Mouse (Mus musculus): ENCODE measurements around the gene Cope. TPM values are rescaled to one million over a fixed set of nuclear protein-coding genes. Genes with fewer than 3 reads are reported as not detected.
A peak's percentile ranks its signal among the peaks of the same experiment; 100 is the strongest.

The Cope gene
- total and polyA plus RNA-seq, 2 experiments from 2014 or later: 154 to 295 TPM

DNA sequence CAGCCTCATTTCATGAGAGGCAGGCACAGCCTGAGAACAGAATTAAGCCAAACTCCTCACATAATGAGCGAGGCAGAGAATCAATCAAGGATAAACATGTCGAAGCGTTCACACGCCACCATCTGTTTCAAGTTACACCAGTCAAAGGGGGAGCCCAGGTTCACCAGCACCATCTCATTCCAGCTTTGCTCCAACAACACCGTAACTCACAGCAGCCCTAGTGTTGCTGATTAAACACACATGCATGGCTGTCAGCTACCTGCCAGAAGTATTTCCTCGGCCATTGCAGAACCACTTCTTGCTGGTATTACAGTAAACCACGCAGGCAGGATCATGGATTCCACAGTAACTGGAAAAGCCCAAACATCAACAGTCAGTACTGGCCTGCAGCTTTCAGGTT lies 40.8 kb downstream of the Cope start:
- Histone ChIP-seq H3K4me2 (ENCODE audit: low read depth, low read length) (no peak overlapping the region), H3K9ac (replicated peaks; ENCODE audit: low read depth, low read length) (no peak overlapping the region), H3K27ac (ENCODE audit: low read depth) (no peak overlapping the region), H3K9me3 (replicated peaks; ENCODE audit: control insufficient read depth, low read length) (no peaks in the 10 kb centered on the region), H3K4me3 (ENCODE audit: low read depth, low read length) (no peak overlapping the region), H3K4me1 (ENCODE audit: control insufficient read depth, insufficient read depth) (no peaks in the 10 kb centered on the region), H3K27me3 (ENCODE audit: control insufficient read depth, insufficient read depth, low read length) (no peaks in the 10 kb centered on the region), H3K36me3 (replicated peaks; ENCODE audit: control insufficient read depth, insufficient read depth, low read length) (peaks cover 68% of the 10 kb centered on the region)
- DNase-seq (ENCODE audit: low spot score): no peak
- no peak for TF ChIP-seq EP300 (IDR thresholded peaks at IDR 0.05; ENCODE audit: low read depth)
- no peak for TF ChIP-seq CTCF (IDR thresholded peaks at IDR 0.05; ENCODE audit: low read depth)
- ATAC-seq (ENCODE audit: insufficient read depth, low read depth): no peak
- 90% methylated on average over 7 of the region's 7 CpGs for WGBS

DNA sequence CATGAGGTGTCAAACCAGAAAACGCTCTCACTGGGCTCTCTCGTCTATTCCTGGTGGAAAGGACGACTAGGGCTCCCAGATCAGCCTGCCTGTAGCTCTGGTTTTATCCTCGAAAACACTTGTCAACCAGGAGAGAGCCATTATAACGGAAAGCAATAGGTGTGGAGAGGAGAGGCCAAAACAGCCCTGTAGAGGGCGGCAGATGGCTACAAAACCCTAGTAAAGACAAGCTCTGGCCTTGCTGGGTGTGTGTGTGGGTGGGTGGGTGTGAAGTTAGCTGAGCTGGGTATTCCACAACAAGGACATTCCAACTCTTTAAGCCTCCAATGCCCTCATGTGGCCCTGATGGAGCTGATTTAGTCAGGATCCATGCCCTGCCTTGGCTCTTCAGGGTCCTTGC lies 41.4 kb downstream of the Cope start:
- Histone ChIP-seq H3K9ac (replicated peaks; ENCODE audit: low read depth, low read length) (no peak overlapping the region), H3K4me1 (ENCODE audit: control insufficient read depth, insufficient read depth) (no peaks in the 10 kb centered on the region), H3K27me3 (ENCODE audit: control insufficient read depth, insufficient read depth, low read length) (no peaks in the 10 kb centered on the region), H3K4me2 (ENCODE audit: low read depth, low read length) (no peak overlapping the region), H3K27ac (ENCODE audit: low read depth) (no peak overlapping the region), H3K36me3 (replicated peaks; ENCODE audit: control insufficient read depth, insufficient read depth, low read length) (peaks cover 61% of the 10 kb centered on the region), H3K9me3 (replicated peaks; ENCODE audit: control insufficient read depth, low read length) (no peaks in the 10 kb centered on the region), H3K4me3 (ENCODE audit: low read depth, low read length) (no peak overlapping the region)
- peak; percentile 73 for ATAC-seq (ENCODE audit: insufficient read depth, low read depth)
- WGBS: 59% methylated on average over 6 of the region's 6 CpGs
- peak; percentile 45 for DNase-seq (ENCODE audit: low spot score)
- peak; percentile 64 for TF ChIP-seq CTCF (IDR thresholded peaks at IDR 0.05; ENCODE audit: low read depth)
- no peak for TF ChIP-seq EP300 (IDR thresholded peaks at IDR 0.05; ENCODE audit: low read depth)

DNA sequence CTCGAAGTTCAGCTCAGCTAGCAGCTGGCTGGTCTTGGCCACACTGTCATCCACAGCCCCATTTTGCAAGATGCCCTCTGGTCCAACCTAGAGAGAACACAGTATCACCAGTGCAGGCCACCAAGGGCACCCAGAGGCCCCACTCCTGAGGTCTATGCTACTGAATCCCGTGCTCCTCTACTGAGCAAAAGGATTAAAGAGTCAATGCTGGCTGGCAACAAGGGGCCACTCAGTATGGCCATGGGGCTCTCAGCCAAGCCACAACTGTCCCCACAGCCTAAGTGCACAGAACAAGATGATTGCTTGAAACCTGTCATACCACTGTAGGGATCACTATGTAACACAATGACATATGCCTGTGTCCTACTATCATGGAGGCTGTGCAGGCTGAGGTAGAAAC lies 42.0 kb downstream of the Cope start:
- H3K36me3 ChIP-seq (replicated peaks; ENCODE audit: control insufficient read depth, insufficient read depth, low read length): peaks cover 59% of the 10 kb centered on the region
- WGBS: 92% methylated on average over 2 of the region's 2 CpGs
- no peak for TF ChIP-seq CTCF (IDR thresholded peaks at IDR 0.05; ENCODE audit: low read depth)
- TF ChIP-seq EP300 (IDR thresholded peaks at IDR 0.05; ENCODE audit: low read depth): no peak

DNA sequence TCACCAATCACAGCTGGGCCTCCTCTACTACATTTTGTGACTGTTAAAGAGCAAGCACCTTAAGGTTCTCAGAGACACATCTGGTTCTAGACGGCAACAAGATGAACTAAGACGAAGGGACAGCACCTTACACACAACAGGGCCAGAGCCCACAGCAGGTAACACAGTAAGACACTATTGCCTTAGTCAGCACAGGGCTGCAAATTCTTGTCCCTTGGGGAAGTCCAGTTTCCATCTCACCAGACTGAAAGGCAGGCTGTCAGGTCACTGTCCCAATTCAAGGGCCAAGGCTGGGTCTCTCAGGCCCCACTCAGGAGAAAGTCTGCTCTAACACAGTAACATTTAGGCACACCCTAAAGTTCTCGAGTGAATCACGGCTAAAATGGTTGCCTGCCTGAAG lies 45.1 kb downstream of the Cope start:
- peaks cover 23% of the 10 kb centered on the region for H3K4me1 ChIP-seq (ENCODE audit: control insufficient read depth, insufficient read depth)
- TF ChIP-seq EP300 (IDR thresholded peaks at IDR 0.05; ENCODE audit: low read depth) (no peak), CTCF (IDR thresholded peaks at IDR 0.05; ENCODE audit: low read depth) (no peak)
- 78% methylated on average over 4 of the region's 4 CpGs for WGBS

More for the DNA sequence above, 42.0 kb downstream of the Cope start:
- Histone ChIP-seq H3K4me3 (ENCODE audit: low read depth, low read length) (no peak overlapping the region), H3K9me3 (replicated peaks; ENCODE audit: control insufficient read depth, low read length) (no peaks in the 10 kb centered on the region), H3K4me1 (ENCODE audit: control insufficient read depth, insufficient read depth) (no peaks in the 10 kb centered on the region), H3K27me3 (ENCODE audit: control insufficient read depth, insufficient read depth, low read length) (no peaks in the 10 kb centered on the region), H3K9ac (replicated peaks; ENCODE audit: low read depth, low read length) (no peak overlapping the region), H3K27ac (ENCODE audit: low read depth) (no peak overlapping the region), H3K4me2 (ENCODE audit: low read depth, low read length) (no peak overlapping the region)
- no peak for DNase-seq (ENCODE audit: low spot score)
- no peak for ATAC-seq (ENCODE audit: insufficient read depth, low read depth)

DNA sequence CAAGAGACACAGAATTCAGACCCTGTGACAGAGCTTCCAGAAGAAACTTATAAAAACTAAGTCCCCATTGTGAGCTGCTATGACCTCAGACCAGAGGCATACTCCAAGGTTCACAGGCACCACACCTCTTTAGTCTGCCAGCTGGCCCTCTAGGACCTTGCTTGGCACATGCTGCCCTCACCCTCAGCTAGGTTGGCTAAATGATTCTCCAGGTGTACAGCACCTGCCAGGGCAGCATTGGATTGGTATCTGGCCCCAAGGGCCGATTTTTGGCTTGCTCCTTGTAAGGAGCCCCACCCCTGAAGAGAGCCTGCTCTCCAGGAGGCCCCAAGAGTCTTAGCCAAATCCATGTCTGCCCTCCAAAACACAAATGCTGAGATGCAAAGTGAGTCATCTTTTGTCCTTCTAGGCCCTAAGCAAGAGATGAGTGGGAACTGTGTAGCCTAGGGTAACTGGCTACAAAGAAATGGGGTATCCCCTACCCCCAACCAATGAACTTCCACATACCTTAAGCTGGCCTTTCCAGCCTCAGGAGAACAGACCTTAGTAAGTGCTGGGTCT lies 45.6 kb downstream of the Cope start:
- peaks cover 23% of the 10 kb centered on the region for H3K4me1 ChIP-seq (ENCODE audit: control insufficient read depth, insufficient read depth)
- ATAC-seq (ENCODE audit: insufficient read depth, low read depth): no peak
- no peak overlapping the region for H3K4me3 ChIP-seq (ENCODE audit: low read depth, low read length)
- no peaks in the 10 kb centered on the region for H3K27me3 ChIP-seq (ENCODE audit: control insufficient read depth, insufficient read depth, low read length)
- H3K36me3 ChIP-seq (replicated peaks; ENCODE audit: control insufficient read depth, insufficient read depth, low read length): peaks cover 26% of the 10 kb centered on the region
- no peak for DNase-seq (ENCODE audit: low spot score)
- TF ChIP-seq EP300 (IDR thresholded peaks at IDR 0.05; ENCODE audit: low read depth) (no peak), CTCF (IDR thresholded peaks at IDR 0.05; ENCODE audit: low read depth) (no peak)
- H3K9me3 ChIP-seq (replicated peaks; ENCODE audit: control insufficient read depth, low read length): no peaks in the 10 kb centered on the region
- H3K9ac ChIP-seq (replicated peaks; ENCODE audit: low read depth, low read length): no peak overlapping the region
- H3K27ac ChIP-seq (ENCODE audit: low read depth): no peak overlapping the region
- 59% methylated on average over 1 of the region's 1 CpGs for WGBS
- no peak overlapping the region for H3K4me2 ChIP-seq (ENCODE audit: low read depth, low read length)

More for the DNA sequence above, 45.1 kb downstream of the Cope start:
- Histone ChIP-seq H3K36me3 (replicated peaks; ENCODE audit: control insufficient read depth, insufficient read depth, low read length) (peaks cover 31% of the 10 kb centered on the region), H3K4me3 (ENCODE audit: low read depth, low read length) (no peak overlapping the region), H3K9ac (replicated peaks; ENCODE audit: low read depth, low read length) (0 out of 2 replicates have a peak overlapping the region, but pooled peaks have one; percentile 10), H3K9me3 (replicated peaks; ENCODE audit: control insufficient read depth, low read length) (no peaks in the 10 kb centered on the region), H3K4me2 (ENCODE audit: low read depth, low read length) (no peak overlapping the region), H3K27ac (ENCODE audit: low read depth) (no peak overlapping the region), H3K27me3 (ENCODE audit: control insufficient read depth, insufficient read depth, low read length) (no peaks in the 10 kb centered on the region)
- ATAC-seq (ENCODE audit: insufficient read depth, low read depth) (no peak), DNase-seq (ENCODE audit: low spot score) (no peak)
